Mouse (Mus musculus): Measurements from ENCODE around the gene Ephb2. TPM values are rescaled to one million over a fixed set of nuclear protein-coding genes. Genes with fewer than 3 reads are reported as not detected.

The Ephb2 gene
- total and polyA plus RNA-seq, 2 experiments from 2014 or later: 10.8 to 85.6 TPM

GRCm38 (mm10) chr4:136865531-136865930, 29.7 kb upstream of the Ephb2 start:
- Histone ChIP-seq H3K9ac (no peak overlapping the region), H3K9me3 (ENCODE audit: low read length) (no peaks in the 10 kb centered on the region), H3K4me2 (ENCODE audit: low read depth) (no peak overlapping the region), H3K4me1 (ENCODE audit: insufficient read depth) (peaks cover 7% of the 10 kb centered on the region), H3K36me3 (ENCODE audit: insufficient read depth) (no peaks in the 10 kb centered on the region), H3K4me3 (ENCODE audit: low read depth, low read length) (no peak overlapping the region), H3K27me3 (ENCODE audit: insufficient read depth, low read length) (no peaks in the 10 kb centered on the region), H3K27ac (ENCODE audit: low read depth, low read length) (no peak overlapping the region)
- no peak for TF ChIP-seq CTCF (IDR thresholded peaks at IDR 0.05; ENCODE audit: low read depth)
- ATAC-seq (no peak), DNase-seq (no peak)
- WGBS: 64% methylated on average over 5 of the region's 5 CpGs

GRCm38 (mm10) chr4:136864751-136865470, 29.1 kb upstream of the Ephb2 start:
- no peak for TF ChIP-seq CTCF (IDR thresholded peaks at IDR 0.05; ENCODE audit: low read depth)
- Histone ChIP-seq H3K9ac (no peak overlapping the region), H3K4me3 (ENCODE audit: low read depth, low read length) (no peak overlapping the region), H3K36me3 (ENCODE audit: insufficient read depth) (no peaks in the 10 kb centered on the region), H3K9me3 (ENCODE audit: low read length) (no peaks in the 10 kb centered on the region), H3K27ac (ENCODE audit: low read depth, low read length) (no peak overlapping the region), H3K27me3 (ENCODE audit: insufficient read depth, low read length) (no peaks in the 10 kb centered on the region), H3K4me1 (ENCODE audit: insufficient read depth) (peaks cover 7% of the 10 kb centered on the region), H3K4me2 (ENCODE audit: low read depth) (no peak overlapping the region)
- 6% methylated on average over 15 of the region's 15 CpGs for WGBS
- ATAC-seq (peak; percentile 42; the same call in 1 of the 2 replicates), DNase-seq (peak; percentile 69)

GRCm38 (mm10) chr4:136863517-136863916, 27.7 kb upstream of the Ephb2 start:
- peaks cover 7% of the 10 kb centered on the region for H3K4me1 ChIP-seq (ENCODE audit: insufficient read depth)
- no peak for DNase-seq
- TF ChIP-seq CTCF (IDR thresholded peaks at IDR 0.05; ENCODE audit: low read depth): no peak
- WGBS: 37% methylated on average over 9 of the region's 9 CpGs
- no peak overlapping the region for H3K4me3 ChIP-seq (ENCODE audit: low read depth, low read length)
- no peaks in the 10 kb centered on the region for H3K36me3 ChIP-seq (ENCODE audit: insufficient read depth)
- H3K27me3 ChIP-seq (ENCODE audit: insufficient read depth, low read length): no peaks in the 10 kb centered on the region
- no peak for ATAC-seq
- H3K4me2 ChIP-seq (ENCODE audit: low read depth): no peak overlapping the region
- no peak overlapping the region for H3K27ac ChIP-seq (ENCODE audit: low read depth, low read length)
- H3K9ac ChIP-seq: no peak overlapping the region
- no peaks in the 10 kb centered on the region for H3K9me3 ChIP-seq (ENCODE audit: low read length)

DNA sequence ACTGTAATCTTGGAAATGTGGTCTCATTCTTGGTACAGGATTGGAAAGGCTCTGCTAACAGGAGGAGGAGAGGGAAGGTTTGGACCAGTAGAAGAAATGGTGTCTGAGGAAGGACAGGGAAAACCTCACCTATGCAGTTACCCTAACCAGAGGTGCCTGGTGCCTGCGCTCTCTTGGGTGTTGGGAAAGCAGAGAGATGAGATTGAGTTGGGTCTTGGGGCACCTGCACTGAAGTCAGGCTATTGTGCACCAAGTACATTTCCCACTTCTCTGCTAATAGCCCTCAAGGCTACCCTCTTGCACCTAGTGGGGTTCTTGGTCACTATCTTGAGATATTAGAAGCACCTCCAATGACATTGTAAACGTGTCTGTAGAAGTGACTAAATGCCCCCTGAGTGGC, 26.6 kb upstream of the Ephb2 start:
- no peak overlapping the region for H3K4me3 ChIP-seq (ENCODE audit: low read depth, low read length)
- H3K27me3 ChIP-seq (ENCODE audit: insufficient read depth, low read length): no peaks in the 10 kb centered on the region
- no peak for ATAC-seq
- no peak overlapping the region for H3K9ac ChIP-seq
- WGBS: 87% methylated on average over 2 of the region's 2 CpGs
- no peak for DNase-seq
- H3K4me1 ChIP-seq (ENCODE audit: insufficient read depth): peaks cover 7% of the 10 kb centered on the region
- H3K27ac ChIP-seq (ENCODE audit: low read depth, low read length): no peak overlapping the region
- H3K9me3 ChIP-seq (ENCODE audit: low read length): no peaks in the 10 kb centered on the region
- H3K36me3 ChIP-seq (ENCODE audit: insufficient read depth): no peaks in the 10 kb centered on the region
- no peak overlapping the region for H3K4me2 ChIP-seq (ENCODE audit: low read depth)
- TF ChIP-seq CTCF (IDR thresholded peaks at IDR 0.05; ENCODE audit: low read depth): no peak

DNA sequence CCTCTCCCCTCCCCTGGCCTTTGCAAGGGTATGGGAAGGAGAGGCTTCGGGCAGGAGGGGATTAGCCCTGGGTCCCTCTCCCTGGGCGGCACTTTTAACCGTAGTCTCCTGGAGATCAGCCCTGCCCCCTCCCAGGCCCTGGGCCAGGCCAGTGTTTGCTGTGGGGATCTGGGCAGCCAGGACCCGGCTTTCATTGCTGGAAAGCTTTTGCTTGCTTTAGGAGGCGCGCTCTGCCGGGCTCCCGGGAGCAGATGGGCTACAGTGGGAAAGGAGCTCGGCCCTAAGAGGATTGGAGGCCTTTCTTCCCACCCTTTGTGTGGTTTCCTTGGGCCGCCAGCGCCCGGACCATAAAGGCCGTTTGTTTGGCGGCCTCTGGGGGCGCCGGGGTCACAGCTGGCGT, 26.0 kb upstream of the Ephb2 start:
- TF ChIP-seq CTCF (IDR thresholded peaks at IDR 0.05; ENCODE audit: low read depth): no peak
- Histone ChIP-seq H3K4me3 (ENCODE audit: low read depth, low read length) (no peak overlapping the region), H3K27me3 (ENCODE audit: insufficient read depth, low read length) (no peaks in the 10 kb centered on the region), H3K9me3 (ENCODE audit: low read length) (no peaks in the 10 kb centered on the region), H3K36me3 (ENCODE audit: insufficient read depth) (no peaks in the 10 kb centered on the region), H3K4me1 (ENCODE audit: insufficient read depth) (peaks cover 7% of the 10 kb centered on the region), H3K4me2 (ENCODE audit: low read depth) (no peak overlapping the region), H3K27ac (ENCODE audit: low read depth, low read length) (no peak overlapping the region), H3K9ac (no peak overlapping the region)
- peak; percentile 72 for ATAC-seq
- WGBS: 7% methylated on average over 17 of the region's 17 CpGs
- DNase-seq: no peak

DNA sequence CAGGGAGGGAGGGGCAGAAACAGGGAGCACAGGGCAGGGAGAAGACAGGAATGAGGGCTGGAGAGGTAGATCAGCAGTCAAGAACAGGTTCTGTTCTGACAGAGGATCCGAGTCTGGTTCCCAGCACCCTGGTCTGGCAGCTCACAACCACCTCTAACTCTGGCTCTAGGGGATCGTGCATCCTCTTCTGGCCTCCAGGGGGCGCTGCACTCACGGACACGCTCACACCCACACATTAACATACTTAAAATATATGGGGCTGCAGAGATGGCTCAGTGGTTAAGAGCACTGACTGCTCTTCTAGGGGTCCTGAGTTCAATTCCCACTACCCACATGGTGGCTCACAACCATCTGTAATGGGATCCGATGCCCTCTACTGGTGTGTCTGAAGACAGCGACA, 24.2 kb upstream of the Ephb2 start:
- Histone ChIP-seq H3K36me3 (ENCODE audit: insufficient read depth) (no peaks in the 10 kb centered on the region), H3K27ac (ENCODE audit: low read depth, low read length) (no peak overlapping the region), H3K4me3 (ENCODE audit: low read depth, low read length) (no peak overlapping the region), H3K4me1 (ENCODE audit: insufficient read depth) (peaks cover 3% of the 10 kb centered on the region), H3K9ac (no peak overlapping the region), H3K4me2 (ENCODE audit: low read depth) (no peak overlapping the region), H3K27me3 (ENCODE audit: insufficient read depth, low read length) (no peaks in the 10 kb centered on the region), H3K9me3 (ENCODE audit: low read length) (no peaks in the 10 kb centered on the region)
- no peak for TF ChIP-seq CTCF (IDR thresholded peaks at IDR 0.05; ENCODE audit: low read depth)
- 87% methylated on average over 7 of the region's 7 CpGs for WGBS
- no peak for ATAC-seq
- no peak for DNase-seq

DNA sequence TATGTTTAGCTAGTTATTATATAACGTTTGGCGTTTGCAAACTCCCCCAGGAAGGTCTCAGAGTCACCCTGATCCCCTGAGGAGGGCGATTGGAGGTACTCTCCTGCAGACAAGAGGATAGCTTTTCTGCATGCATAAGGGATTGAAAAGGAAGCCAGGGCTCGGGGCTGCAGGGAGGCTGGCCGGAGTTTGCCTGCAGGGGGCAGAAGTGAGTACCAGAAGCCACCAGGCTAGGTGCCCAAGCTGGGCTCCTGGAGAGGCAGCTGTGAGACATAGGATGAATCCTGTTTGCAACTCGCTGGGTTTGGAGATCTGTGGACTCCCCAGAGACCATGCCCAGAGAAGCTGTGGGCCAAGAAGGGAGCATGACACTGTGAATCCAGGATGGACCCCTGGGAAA, 19.3 kb upstream of the Ephb2 start:
- H3K9ac ChIP-seq: no peak overlapping the region
- no peak for DNase-seq
- WGBS: 26% methylated on average over 6 of the region's 6 CpGs
- no peaks in the 10 kb centered on the region for H3K9me3 ChIP-seq (ENCODE audit: low read length)
- TF ChIP-seq CTCF (IDR thresholded peaks at IDR 0.05; ENCODE audit: low read depth): peak; percentile 44
- no peaks in the 10 kb centered on the region for H3K27me3 ChIP-seq (ENCODE audit: insufficient read depth, low read length)
- no peak for ATAC-seq
- H3K27ac ChIP-seq (ENCODE audit: low read depth, low read length): no peak overlapping the region
- no peak overlapping the region for H3K4me3 ChIP-seq (ENCODE audit: low read depth, low read length)
- no peak overlapping the region for H3K4me2 ChIP-seq (ENCODE audit: low read depth)
- no peaks in the 10 kb centered on the region for H3K36me3 ChIP-seq (ENCODE audit: insufficient read depth)
- H3K4me1 ChIP-seq (ENCODE audit: insufficient read depth): no peaks in the 10 kb centered on the region

Measured in forebrain, postnatal 0 days (tissue).